Mouse (Mus musculus) cerebellum, adult 9-10 months (tissue): ENCODE data around the gene Cd276.

ENCODE experiments used
- DNase-seq: peaks from one replicate; pipeline ENCODE4 v3.0.0; 2022

Cd276 gene

GRCm38 (mm10) chr9:58549694-58550093 is 5.5 kb downstream of the Cd276 start:
- DNase-seq = peak; percentile 36

GRCm38 (mm10) chr9:58548897-58549296 is 6.3 kb downstream of the Cd276 start:
- DNase-seq = peak; percentile 31

GRCm38 (mm10) chr9:58546630-58547360 is 8.4 kb downstream of the Cd276 start:
- peak; percentile 81 for DNase-seq

GRCm38 (mm10) chr9:58545428-58545827 is 9.8 kb downstream of the Cd276 start:
- no peak for DNase-seq

- DNase-seq = peak; percentile 70
These were observed 10.3 kb downstream of the Cd276 start for GRCm38 (mm10) chr9:58544879-58545324.

GRCm38 (mm10) chr9:58541895-58542338 is 13.3 kb downstream of the Cd276 start:
- DNase-seq = peak; percentile 66

GRCm38 (mm10) chr9:58539886-58540285 is 15.4 kb downstream of the Cd276 start:
- DNase-seq = peak; percentile 80

GRCm38 (mm10) chr9:58537774-58538173 is 17.5 kb downstream of the Cd276 start:
- no peak for DNase-seq

GRCm38 (mm10) chr9:58535447-58536134 is 19.6 kb downstream of the Cd276 start:
- no peak for DNase-seq

GRCm38 (mm10) chr9:58534766-58535165 is 20.5 kb downstream of the Cd276 start:
- DNase-seq = peak; percentile 87

GRCm38 (mm10) chr9:58533322-58533721 is 21.9 kb downstream of the Cd276 start:
- peak; percentile 84 for DNase-seq

GRCm38 (mm10) chr9:58532236-58532635 is 23.0 kb downstream of the Cd276 start:
- no peak for DNase-seq

- DNase-seq = no peak
These were observed 24.8 kb downstream of the Cd276 start for GRCm38 (mm10) chr9:58530407-58530806.

GRCm38 (mm10) chr9:58527841-58528240 is 27.4 kb downstream of the Cd276 start:
- DNase-seq = no peak

- DNase-seq = no peak
These were observed 30.1 kb downstream of the Cd276 start for GRCm38 (mm10) chr9:58525108-58525507.

GRCm38 (mm10) chr9:58521883-58522423 is 33.3 kb downstream of the Cd276 start:
- no peak for DNase-seq

GRCm38 (mm10) chr9:58520816-58521581 is 34.2 kb downstream of the Cd276 start:
- DNase-seq = peak; percentile 92

- DNase-seq = peak; percentile 81
These were observed 35.3 kb downstream of the Cd276 start for GRCm38 (mm10) chr9:58519953-58520352.

GRCm38 (mm10) chr9:58517866-58518750 is 37.1 kb downstream of the Cd276 start:
- no peak for DNase-seq

GRCm38 (mm10) chr9:58516480-58516879 is 38.8 kb downstream of the Cd276 start:
- DNase-seq = peak; percentile 82

- DNase-seq = no peak
These were observed 41.5 kb downstream of the Cd276 start for GRCm38 (mm10) chr9:58513749-58514148.

GRCm38 (mm10) chr9:58510452-58510851 is 44.8 kb downstream of the Cd276 start:
- no peak for DNase-seq
